Mouse (Mus musculus): ENCODE measurements around the gene Sebox.

DNA sequence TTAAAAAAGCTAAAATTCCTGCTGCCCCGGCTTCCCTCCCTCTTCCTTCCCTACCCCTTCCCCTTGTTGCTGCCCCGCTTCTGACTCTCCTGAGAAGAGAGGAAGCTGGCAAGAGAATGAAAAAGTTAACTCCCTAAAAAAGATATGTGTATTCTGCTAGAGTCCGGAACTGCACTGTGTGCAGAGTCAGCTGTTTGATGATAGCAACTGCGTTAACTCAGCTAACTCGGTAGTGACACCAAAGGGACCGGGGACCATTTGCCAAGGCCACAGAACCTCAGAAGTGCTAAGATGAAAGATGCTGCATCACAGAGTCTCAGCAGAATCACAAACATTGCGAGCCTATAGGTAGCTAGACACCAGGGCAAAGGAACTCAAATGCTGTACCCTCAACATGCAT is 35.7 kb upstream of the Sebox start:
- no peak for TF ChIP-seq CTCF (IDR thresholded peaks at IDR 0.05; ENCODE audit: borderline replicate concordance, insufficient read depth, low read depth, low read length)
- TF ChIP-seq POLR2A (IDR thresholded peaks at IDR 0.05; ENCODE audit: borderline replicate concordance, insufficient read depth, low read length), result no peak
